ENCODE assay signal across 1 mouse cellular context in genomic region chr11:61320904-61321687, GRCm38 (mm10).
TF ChIP-seq lines count a peak whose summit lies in the region.

No protein-coding gene starts in this region.

TF ChIP-seq in MEL, 35 proteins besides CTCF, POLR2A, EP300 and RAD21:
- no peak for TF ChIP-seq ZMIZ1 (IDR thresholded peaks at IDR 0.05; ENCODE audit: low read depth, low read length)
- no peak for TF ChIP-seq MAFK (IDR thresholded peaks at IDR 0.05; ENCODE audit: borderline replicate concordance, low read depth, low read length)
- TF ChIP-seq POLR2AphosphoS5 (IDR thresholded peaks at IDR 0.05; ENCODE audit: borderline replicate concordance, low read depth, low read length), result no peak
- no peak for TF ChIP-seq MEF2A (IDR thresholded peaks at IDR 0.05; ENCODE audit: extremely low read depth, insufficient replicate concordance, low read depth, low read length, poor library complexity, severe bottlenecking)
- peak; percentile 10; the same call in 1 of the 2 replicates for TF ChIP-seq ZC3H11A (IDR thresholded peaks at IDR 0.05; ENCODE audit: low read depth, low read length)
- TF ChIP-seq POLR2AphosphoS2 (IDR thresholded peaks at IDR 0.05; ENCODE audit: low read length), result no peak
- no peak for TF ChIP-seq ELF1 (IDR thresholded peaks at IDR 0.05; ENCODE audit: low read depth, low read length)
- peak; percentile 84 for TF ChIP-seq GATA1 (IDR thresholded peaks at IDR 0.05; ENCODE audit: low read depth, low read length)
- TF ChIP-seq KAT2A (conservative IDR thresholded peaks at IDR 0.05; ENCODE audit: low read depth, low read length), result no peak; the same call in 1 of the 2 replicates
- no peak for TF ChIP-seq SMC3 (IDR thresholded peaks at IDR 0.05; ENCODE audit: low read depth, low read length)
- no peak for TF ChIP-seq CHD2 (IDR thresholded peaks at IDR 0.05; ENCODE audit: low read length)
- no peak for TF ChIP-seq UBTF (IDR thresholded peaks at IDR 0.05; ENCODE audit: borderline replicate concordance, insufficient read depth, low read depth, low read length)
- TF ChIP-seq HCFC1 (IDR thresholded peaks at IDR 0.05; ENCODE audit: low read depth, low read length), result peak; percentile 22
- TF ChIP-seq MYC (IDR thresholded peaks at IDR 0.05; ENCODE audit: low read depth, low read length), result no peak; the same call in 1 of the 2 replicates
- TF ChIP-seq NELFE (IDR thresholded peaks at IDR 0.05; ENCODE audit: low read depth, low read length), result 0 out of 2 replicates have a peak, but pooled peaks have one; percentile 47
- peak; percentile 83 for TF ChIP-seq BHLHE40 (IDR thresholded peaks at IDR 0.05; ENCODE audit: borderline replicate concordance, low read depth, low read length)
- 0 out of 2 replicates have a peak, but pooled peaks have one; percentile 3 for TF ChIP-seq ZNF384 (IDR thresholded peaks at IDR 0.05; ENCODE audit: low read depth, low read length)
- TF ChIP-seq MXI1 (IDR thresholded peaks at IDR 0.05; ENCODE audit: low read depth, low read length), result peak; percentile 77
- TF ChIP-seq NRF1 (IDR thresholded peaks at IDR 0.05; ENCODE audit: insufficient read depth, low read depth, low read length, poor library complexity, severe bottlenecking), result no peak
- peak; percentile 56; the same call in 1 of the 2 replicates for TF ChIP-seq USF1 (IDR thresholded peaks at IDR 0.05; ENCODE audit: low read depth, low read length)
- no peak for TF ChIP-seq USF2 (IDR thresholded peaks at IDR 0.05; ENCODE audit: borderline replicate concordance in 1 of 2, insufficient read depth in 1 of 2, low read depth in 1 of 2, low read length in 2 of 2)
- peak; percentile 58; the same call in 1 of the 2 replicates for TF ChIP-seq MYB (IDR thresholded peaks at IDR 0.05; ENCODE audit: low read depth, low read length)
- no peak for TF ChIP-seq E2F4 (IDR thresholded peaks at IDR 0.05; ENCODE audit: borderline replicate concordance, low read depth, low read length)
- no peak for TF ChIP-seq GABPA (IDR thresholded peaks at IDR 0.05; ENCODE audit: low read depth, low read length)
- no peak for TF ChIP-seq TAL1 (IDR thresholded peaks at IDR 0.05; ENCODE audit: low read length)
- TF ChIP-seq CHD1 (IDR thresholded peaks at IDR 0.05; ENCODE audit: low read depth, low read length), result no peak
- TF ChIP-seq ZKSCAN1 (IDR thresholded peaks at IDR 0.05; ENCODE audit: low read depth, low read length), result no peak
- TF ChIP-seq RCOR1 (IDR thresholded peaks at IDR 0.05; ENCODE audit: low read depth, low read length), result no peak; the same call in 1 of the 2 replicates
- peak; percentile 85 for TF ChIP-seq ETS1 (IDR thresholded peaks at IDR 0.05; ENCODE audit: low read depth, low read length)
- peak; percentile 87 for TF ChIP-seq MAZ (IDR thresholded peaks at IDR 0.05; ENCODE audit: low read depth, low read length)
- peak; percentile 38 for TF ChIP-seq MAX (IDR thresholded peaks at IDR 0.05; ENCODE audit: low read length)
- TF ChIP-seq TCF12 (IDR thresholded peaks at IDR 0.05; ENCODE audit: low read depth, low read length), result peak; percentile 76
- TF ChIP-seq TBP (IDR thresholded peaks at IDR 0.05; ENCODE audit: low read depth, low read length), result peak; percentile 7; the same call in 1 of the 2 replicates
- peak; percentile 95 for TF ChIP-seq SIN3A (IDR thresholded peaks at IDR 0.05; ENCODE audit: low read length)
- no peak for TF ChIP-seq JUND (IDR thresholded peaks at IDR 0.05; ENCODE audit: low read depth, low read length)
